Mouse (Mus musculus) kidney, postnatal 14 days (tissue): ENCODE measurements around the gene Ptgr2.
"Not testable (repeated sequence)": the region's sequence is repeated elsewhere in the genome, so short reads cannot be mapped to it uniquely, and the experiment has no call there.

Source experiments
- DNase-seq: peaks from one replicate; pipeline ENCODE4 v3.0.0; 2022; ENCODE audit warnings: mixed read lengths

Ptgr2 gene

GRCm38 (mm10) chr12:84311306-84311705, 26.3 kb downstream of the Ptgr2 start:
- no peak for DNase-seq

- DNase-seq = no peak
These were observed 31.0 kb downstream of the Ptgr2 start for GRCm38 (mm10) chr12:84316006-84316405.

GRCm38 (mm10) chr12:84316721-84317621, 31.9 kb downstream of the Ptgr2 start, which contains the start of gene Zfp410:
Zfp410 (plus strand) TSS chr12:84316852.
- DNase-seq = peak; percentile 94

- peak; percentile 69 for DNase-seq
These were observed 42.1 kb downstream of the Ptgr2 start for GRCm38 (mm10) chr12:84327111-84327512.

GRCm38 (mm10) chr12:84336963-84337625, 52.1 kb downstream of the Ptgr2 start:
- DNase-seq = no peak

GRCm38 (mm10) chr12:84347192-84347591, 62.2 kb downstream of the Ptgr2 start:
- peak; percentile 34 for DNase-seq

GRCm38 (mm10) chr12:84358699-84359098, 73.7 kb downstream of the Ptgr2 start:
- DNase-seq = not testable (repeated sequence)

GRCm38 (mm10) chr12:84361555-84362489, 76.8 kb downstream of the Ptgr2 start, which contains the start of the genes Coq6 and Fam161b:
Coq6 (plus strand) TSS chr12:84361657.
Fam161b (minus strand) TSS chr12:84361833.
- peak; percentile 96 for DNase-seq

GRCm38 (mm10) chr12:84362872-84363271, 77.8 kb downstream of the Ptgr2 start:
- no peak for DNase-seq

- no peak for DNase-seq
These were observed 79.3 kb downstream of the Ptgr2 start for GRCm38 (mm10) chr12:84364291-84364690.

- no peak for DNase-seq
These were observed 80.1 kb downstream of the Ptgr2 start for GRCm38 (mm10) chr12:84365137-84365536.
